Mouse (Mus musculus): Measurements from ENCODE around the gene Tmcc3.

The Tmcc3 gene

DNA sequence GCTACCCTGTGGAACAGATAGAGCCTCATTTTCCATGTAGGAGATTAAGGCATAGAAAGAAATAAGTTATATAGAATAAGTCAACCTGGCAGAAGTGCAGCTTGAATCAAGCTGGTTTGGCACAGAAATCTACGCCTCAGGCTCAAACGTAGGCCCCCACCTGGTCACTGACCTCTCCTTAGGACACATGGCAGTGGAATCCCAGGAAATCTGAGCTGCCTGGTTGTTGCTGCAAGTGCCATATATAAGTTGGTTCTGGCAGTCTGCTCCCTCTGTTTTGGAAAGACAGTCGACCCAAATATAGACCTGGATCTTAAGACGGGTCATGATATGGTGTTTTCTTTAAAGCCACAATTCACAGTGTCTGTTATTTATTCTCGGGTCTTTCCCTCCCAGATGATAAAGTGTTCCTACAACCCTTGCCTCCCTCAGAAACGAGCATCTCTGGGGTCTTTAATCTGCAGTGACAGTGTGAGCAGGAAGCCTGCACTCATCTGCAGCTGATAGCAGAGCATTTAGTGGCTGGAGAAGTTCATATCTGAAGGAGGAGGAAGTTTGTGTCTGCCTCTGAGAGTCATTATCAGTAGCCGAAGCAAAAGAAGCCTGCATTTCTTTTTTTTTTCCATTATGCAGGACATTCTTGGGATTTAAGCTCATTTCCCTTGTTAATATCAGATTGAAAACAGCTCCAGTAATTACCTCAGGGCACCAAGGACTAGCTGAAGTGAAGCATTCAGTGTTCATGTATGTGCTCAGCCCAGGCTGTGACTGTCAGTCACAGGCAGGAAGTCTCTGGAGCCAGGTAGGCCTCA lies 253.9 kb downstream of the Tmcc3 start:
- H3K27me3 ChIP-seq (ENCODE audit: insufficient read depth, low read length) = peaks cover 13% of the 10 kb centered on the region
- H3K4me1 ChIP-seq (replicated peaks; ENCODE audit: low read depth, low read length) = peaks cover 9% of the 10 kb centered on the region; the same call in 1 of the 2 replicates
- H3K9me3 ChIP-seq (ENCODE audit: low read length) = no peaks in the 10 kb centered on the region
- no peak overlapping the region for H3K4me3 ChIP-seq (replicated peaks; ENCODE audit: low read length)
- TF ChIP-seq NANOG (IDR thresholded peaks at IDR 0.05; ENCODE audit: borderline replicate concordance, low read length) (no peak), CTCF (conservative IDR thresholded peaks at IDR 0.05; ENCODE audit: low read length) (no peak), POU5F1 (IDR thresholded peaks at IDR 0.05; ENCODE audit: borderline replicate concordance, low read length) (no peak)
- no peaks in the 10 kb centered on the region for H3K36me3 ChIP-seq (ENCODE audit: insufficient read depth, low read length)

DNA sequence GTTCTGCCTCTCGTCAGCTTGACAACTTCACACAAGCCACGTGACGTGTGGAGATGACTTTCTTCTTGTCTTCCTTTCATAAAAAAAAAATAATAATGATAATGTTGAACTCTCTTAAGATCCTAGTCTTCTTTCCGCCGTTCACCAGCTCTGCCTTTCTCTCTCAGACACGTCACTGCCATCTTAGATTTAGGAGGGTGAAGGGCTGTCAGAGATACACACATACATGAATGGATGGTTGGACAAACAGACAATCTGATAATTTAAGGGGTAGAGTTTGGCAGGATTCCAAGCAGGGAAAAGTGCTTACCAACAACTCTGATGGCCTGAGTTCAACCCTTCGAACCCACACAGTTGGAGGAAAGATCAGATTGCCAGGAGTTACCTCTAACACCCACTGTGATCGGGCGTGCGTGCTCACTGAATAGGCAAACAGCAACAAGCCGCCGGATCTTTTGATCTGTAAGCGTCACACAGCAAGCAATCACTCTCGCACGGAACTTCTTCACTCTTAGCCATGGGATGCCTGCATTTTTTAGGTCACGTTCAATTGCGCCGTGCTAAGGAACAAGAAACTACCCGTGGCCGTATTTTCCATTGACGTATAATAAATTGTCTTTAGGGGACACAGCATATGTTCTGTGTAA lies 254.6 kb downstream of the Tmcc3 start:
- TF ChIP-seq POU5F1 (IDR thresholded peaks at IDR 0.05; ENCODE audit: borderline replicate concordance, low read length) = no peak
- TF ChIP-seq CTCF (conservative IDR thresholded peaks at IDR 0.05; ENCODE audit: low read length) = no peak
- Histone ChIP-seq H3K4me3 (replicated peaks; ENCODE audit: low read length) (no peak overlapping the region), H3K27me3 (ENCODE audit: insufficient read depth, low read length) (peaks cover 13% of the 10 kb centered on the region), H3K36me3 (ENCODE audit: insufficient read depth, low read length) (no peaks in the 10 kb centered on the region), H3K9me3 (ENCODE audit: low read length) (no peaks in the 10 kb centered on the region), H3K4me1 (replicated peaks; ENCODE audit: low read depth, low read length) (peaks cover 9% of the 10 kb centered on the region; the same call in 1 of the 2 replicates)

DNA sequence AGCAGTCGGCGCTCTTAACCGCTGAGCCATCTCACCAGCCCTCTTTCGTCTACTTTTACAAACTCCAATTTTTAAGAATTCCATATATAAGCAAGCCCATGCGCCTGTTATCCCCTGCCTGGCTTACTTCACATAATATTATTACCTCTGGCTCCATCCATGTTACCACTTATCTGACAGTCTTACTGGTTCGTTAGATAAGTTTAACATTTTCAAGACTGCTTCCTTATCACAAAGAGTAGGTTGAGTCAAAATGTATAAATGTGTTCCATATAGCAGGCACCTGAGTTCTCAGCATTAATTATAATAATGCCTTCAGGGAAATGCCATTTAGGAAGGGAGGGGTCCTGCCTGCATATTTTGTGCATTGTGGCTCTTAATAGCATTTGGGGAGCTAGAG lies 255.5 kb downstream of the Tmcc3 start:
- Histone ChIP-seq H3K36me3 (ENCODE audit: insufficient read depth, low read length) (no peaks in the 10 kb centered on the region), H3K27me3 (ENCODE audit: insufficient read depth, low read length) (peaks cover 13% of the 10 kb centered on the region), H3K4me3 (replicated peaks; ENCODE audit: low read length) (no peak overlapping the region), H3K9me3 (ENCODE audit: low read length) (no peaks in the 10 kb centered on the region), H3K4me1 (replicated peaks; ENCODE audit: low read depth, low read length) (peaks cover 9% of the 10 kb centered on the region; the same call in 1 of the 2 replicates)
- TF ChIP-seq NANOG (IDR thresholded peaks at IDR 0.05; ENCODE audit: borderline replicate concordance, low read length) = no peak
- TF ChIP-seq CTCF (conservative IDR thresholded peaks at IDR 0.05; ENCODE audit: low read length) = no peak
- no peak for TF ChIP-seq POU5F1 (IDR thresholded peaks at IDR 0.05; ENCODE audit: borderline replicate concordance, low read length)

DNA sequence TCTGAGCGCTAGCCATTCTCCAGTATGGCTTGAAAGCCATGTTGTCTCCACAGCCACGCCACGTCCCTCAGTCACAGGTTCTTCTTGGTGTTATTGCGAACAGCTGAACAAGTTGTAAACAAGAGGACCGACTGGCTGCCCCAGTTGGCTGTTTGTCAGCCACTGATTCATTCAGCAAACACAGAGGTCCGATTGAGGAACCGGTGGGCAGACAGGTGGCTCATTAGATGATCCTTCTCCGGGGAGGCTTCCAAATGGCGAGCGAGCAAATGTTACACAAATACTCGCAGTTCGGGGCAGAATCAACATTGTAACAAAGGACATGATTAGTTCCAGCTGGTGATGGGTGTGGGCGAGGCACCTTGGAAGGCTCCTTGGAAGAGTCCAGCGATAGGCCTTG lies 256.2 kb downstream of the Tmcc3 start:
- H3K4me1 ChIP-seq (replicated peaks; ENCODE audit: low read depth, low read length) = peaks cover 9% of the 10 kb centered on the region; the same call in 1 of the 2 replicates
- H3K36me3 ChIP-seq (ENCODE audit: insufficient read depth, low read length) = no peaks in the 10 kb centered on the region
- TF ChIP-seq NANOG (IDR thresholded peaks at IDR 0.05; ENCODE audit: borderline replicate concordance, low read length) = no peak
- TF ChIP-seq POU5F1 (IDR thresholded peaks at IDR 0.05; ENCODE audit: borderline replicate concordance, low read length) = no peak
- no peak for TF ChIP-seq CTCF (conservative IDR thresholded peaks at IDR 0.05; ENCODE audit: low read length)
- no peaks in the 10 kb centered on the region for H3K9me3 ChIP-seq (ENCODE audit: low read length)
- peaks cover 13% of the 10 kb centered on the region for H3K27me3 ChIP-seq (ENCODE audit: insufficient read depth, low read length)
- no peak overlapping the region for H3K4me3 ChIP-seq (replicated peaks; ENCODE audit: low read length)

DNA sequence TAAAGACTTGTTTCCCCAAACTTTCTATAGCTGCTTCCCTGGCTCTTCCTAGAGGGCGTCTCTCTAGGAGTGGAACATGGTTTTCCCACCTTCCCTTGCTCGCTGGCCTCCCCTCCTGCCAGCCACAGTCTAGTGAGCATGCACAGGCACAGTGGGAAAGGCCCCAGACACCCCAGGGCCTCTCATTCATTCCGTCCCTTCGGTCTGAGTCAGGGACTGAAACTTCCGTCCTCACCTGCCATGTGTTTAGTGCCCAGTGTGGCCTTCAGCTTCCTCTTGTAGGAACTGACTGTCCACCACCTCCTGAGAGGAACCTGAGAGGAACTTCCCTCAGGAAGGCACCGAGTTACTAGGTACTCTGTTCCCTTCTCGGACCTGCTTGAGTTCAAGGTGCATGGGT lies 257.1 kb downstream of the Tmcc3 start:
- peaks cover 9% of the 10 kb centered on the region; the same call in 1 of the 2 replicates for H3K4me1 ChIP-seq (replicated peaks; ENCODE audit: low read depth, low read length)
- H3K9me3 ChIP-seq (ENCODE audit: low read length) = no peaks in the 10 kb centered on the region
- H3K4me3 ChIP-seq (replicated peaks; ENCODE audit: low read length) = no peak overlapping the region
- no peak for TF ChIP-seq CTCF (conservative IDR thresholded peaks at IDR 0.05; ENCODE audit: low read length)
- TF ChIP-seq NANOG (IDR thresholded peaks at IDR 0.05; ENCODE audit: borderline replicate concordance, low read length) = no peak
- no peak for TF ChIP-seq POU5F1 (IDR thresholded peaks at IDR 0.05; ENCODE audit: borderline replicate concordance, low read length)
- H3K27me3 ChIP-seq (ENCODE audit: insufficient read depth, low read length) = peaks cover 13% of the 10 kb centered on the region
- H3K36me3 ChIP-seq (ENCODE audit: insufficient read depth, low read length) = no peaks in the 10 kb centered on the region

DNA sequence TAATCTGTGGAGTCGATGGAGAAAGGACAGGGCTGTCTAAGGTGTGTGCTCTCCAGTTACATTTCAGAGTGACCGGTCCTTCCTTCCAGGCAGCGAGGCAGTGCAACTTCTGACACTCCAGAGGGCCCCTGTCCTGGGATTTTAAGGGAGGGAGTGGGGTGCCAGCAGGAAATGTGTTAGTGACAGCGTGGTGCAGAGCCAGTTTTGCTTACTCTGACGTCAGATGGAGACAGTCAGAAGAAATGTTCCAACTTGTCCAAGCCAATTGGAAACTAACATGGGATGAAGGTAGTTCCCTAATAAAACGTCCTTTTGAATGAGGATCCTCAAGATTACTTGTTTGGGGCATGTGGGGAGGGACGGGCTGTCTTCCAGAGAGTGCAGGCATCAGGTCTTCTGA lies 258.0 kb downstream of the Tmcc3 start:
- Histone ChIP-seq H3K27me3 (ENCODE audit: insufficient read depth, low read length) (peaks cover 13% of the 10 kb centered on the region), H3K4me1 (replicated peaks; ENCODE audit: low read depth, low read length) (peaks cover 11% of the 10 kb centered on the region; the same call in 1 of the 2 replicates), H3K4me3 (replicated peaks; ENCODE audit: low read length) (no peak overlapping the region), H3K36me3 (ENCODE audit: insufficient read depth, low read length) (no peaks in the 10 kb centered on the region), H3K9me3 (ENCODE audit: low read length) (no peaks in the 10 kb centered on the region)
- no peak for TF ChIP-seq CTCF (conservative IDR thresholded peaks at IDR 0.05; ENCODE audit: low read length)
- TF ChIP-seq POU5F1 (IDR thresholded peaks at IDR 0.05; ENCODE audit: borderline replicate concordance, low read length) = no peak
- TF ChIP-seq NANOG (IDR thresholded peaks at IDR 0.05; ENCODE audit: borderline replicate concordance, low read length) = no peak

DNA sequence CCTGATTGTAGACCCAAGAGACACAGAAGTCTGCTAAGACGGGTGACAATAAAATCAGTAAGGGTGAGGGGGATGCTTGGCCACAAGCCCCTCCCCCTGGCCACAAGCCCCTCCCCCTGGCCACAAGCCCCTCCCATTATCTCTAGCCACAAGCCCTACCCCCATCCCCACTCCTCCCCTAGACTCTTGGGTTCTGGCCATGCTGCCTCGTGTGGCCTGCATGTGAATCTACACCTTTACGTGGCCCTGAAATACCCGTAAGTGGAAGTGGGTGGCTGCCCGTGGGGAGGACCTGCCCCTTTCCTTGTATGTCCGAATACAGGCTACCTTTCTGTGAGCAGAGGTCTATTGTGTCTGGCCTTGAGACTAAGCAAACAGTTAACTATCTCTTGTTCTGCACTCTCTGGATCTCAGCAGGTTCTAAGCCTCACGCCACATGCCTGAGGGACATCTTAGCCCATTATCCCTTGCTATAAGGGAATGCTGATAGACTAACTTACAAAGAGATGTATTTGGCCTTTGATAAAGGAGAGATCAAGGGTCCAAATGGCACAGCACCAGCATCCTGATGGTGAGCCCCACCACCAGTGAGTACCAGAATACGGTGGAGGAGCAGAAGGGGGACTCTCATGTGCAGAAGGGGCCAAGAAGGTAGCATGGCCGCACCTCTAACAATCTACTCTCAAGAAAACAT lies 260.3 kb downstream of the Tmcc3 start:
- Histone ChIP-seq H3K4me1 (replicated peaks; ENCODE audit: low read depth, low read length) (peaks cover 15% of the 10 kb centered on the region), H3K9me3 (ENCODE audit: low read length) (no peaks in the 10 kb centered on the region), H3K36me3 (ENCODE audit: insufficient read depth, low read length) (no peaks in the 10 kb centered on the region), H3K27me3 (ENCODE audit: insufficient read depth, low read length) (peaks cover 13% of the 10 kb centered on the region), H3K4me3 (replicated peaks; ENCODE audit: low read length) (no peak overlapping the region)
- TF ChIP-seq CTCF (conservative IDR thresholded peaks at IDR 0.05; ENCODE audit: low read length) (peak; percentile 21; the same call in 1 of the 2 replicates), POU5F1 (IDR thresholded peaks at IDR 0.05; ENCODE audit: borderline replicate concordance, low read length) (no peak), NANOG (IDR thresholded peaks at IDR 0.05; ENCODE audit: borderline replicate concordance, low read length) (no peak)

DNA sequence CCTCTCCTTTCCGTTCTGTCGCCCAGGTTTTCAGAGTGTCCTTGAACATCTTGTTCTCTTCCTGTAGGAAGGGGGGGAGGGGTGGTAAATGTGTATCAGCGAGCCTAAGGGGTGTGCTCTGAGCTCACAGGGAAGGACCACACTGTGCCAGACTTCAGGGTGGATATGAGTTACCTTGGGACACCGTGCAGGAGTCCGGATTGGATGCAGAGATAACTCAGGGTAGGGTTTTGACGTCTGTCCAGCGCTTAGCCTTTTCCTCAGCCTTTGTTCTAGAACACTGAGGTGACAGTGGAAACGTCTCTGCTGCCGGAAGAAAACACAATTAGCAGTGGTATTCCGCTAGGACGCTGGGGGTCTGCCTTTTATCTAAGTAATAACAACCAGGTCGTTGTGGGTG lies 261.0 kb downstream of the Tmcc3 start:
- TF ChIP-seq NANOG (IDR thresholded peaks at IDR 0.05; ENCODE audit: borderline replicate concordance, low read length) (no peak), POU5F1 (IDR thresholded peaks at IDR 0.05; ENCODE audit: borderline replicate concordance, low read length) (no peak), CTCF (conservative IDR thresholded peaks at IDR 0.05; ENCODE audit: low read length) (no peak)
- no peak overlapping the region for H3K4me3 ChIP-seq (replicated peaks; ENCODE audit: low read length)
- no peaks in the 10 kb centered on the region for H3K36me3 ChIP-seq (ENCODE audit: insufficient read depth, low read length)
- H3K9me3 ChIP-seq (ENCODE audit: low read length) = no peaks in the 10 kb centered on the region
- H3K4me1 ChIP-seq (replicated peaks; ENCODE audit: low read depth, low read length) = peaks cover 14% of the 10 kb centered on the region
- H3K27me3 ChIP-seq (ENCODE audit: insufficient read depth, low read length) = peaks cover 13% of the 10 kb centered on the region
